13 mouse cellular contexts compared by ENCODE assay signal in genomic region chr5:93053606-93054397, GRCm38 (mm10). TPM values are rescaled to one million over a fixed set of nuclear protein-coding genes. Genes with fewer than 3 reads are reported as not detected.
DNase-seq lines count a peak whose midpoint lies in the region; ATAC-seq and TF ChIP-seq lines count a peak whose summit lies in the region.
"Had no signal": no experiment of that assay in that cellular context is flagged by ENCODE, and none has a peak within 500 bp of the region (broad histone marks: within the 10 kb centered on the region; RNA-seq: fewer than 3 reads in every experiment).

No protein-coding gene starts in this region.

- no peaks in the 10 kb centered on the region for H3K4me1 ChIP-seq in liver, embryonic 11.5 days (replicated peaks; ENCODE audit: control insufficient read depth, insufficient read depth, low read length)
- H3K4me1 ChIP-seq in ES-Bruce4 (ENCODE audit: control insufficient read depth, insufficient read depth, low read length): no peaks in the 10 kb centered on the region
- peaks cover 5% of the 10 kb centered on the region for H3K4me1 ChIP-seq in forebrain, embryonic 16.5 days (replicated peaks; ENCODE audit: control insufficient read depth, insufficient read depth, low read length)

- 56% methylated on average over 8 of the region's 8 CpGs for WGBS in liver, embryonic 11.5 days
- 12% methylated on average over 8 of the region's 8 CpGs for WGBS in forebrain, embryonic 16.5 days

- ATAC-seq in frontal cortex, adult (ENCODE audit: low TSS enrichment): peak; percentile 81
- ATAC-seq in liver, embryonic 11.5 days (replicated peaks; ENCODE audit: low FRiP score): no peak
- no peak; the same call in 1 of the 2 replicates for ATAC-seq in forebrain, embryonic 16.5 days
- ATAC-seq: intestine, embryonic 16.5 days had no signal

- no peaks in the 10 kb centered on the region for H3K36me3 ChIP-seq in liver, embryonic 11.5 days (ENCODE audit: control insufficient read depth, insufficient read depth, low read length)
- H3K36me3 ChIP-seq in ES-Bruce4 (ENCODE audit: control insufficient read depth, insufficient read depth, low read length, poor library complexity, severe bottlenecking): no peaks in the 10 kb centered on the region
- H3K36me3 ChIP-seq in forebrain, embryonic 16.5 days (ENCODE audit: control insufficient read depth, insufficient read depth): no peaks in the 10 kb centered on the region

- DNase-seq in frontal cortex, postnatal 10 days (ENCODE audit: low spot score in 2 of 2): no peak
- peak; percentile 16 for DNase-seq in liver, embryonic 11.5 days (ENCODE audit: low spot score)
- DNase-seq in liver: no peak
- DNase-seq in lung, postnatal 25 days (ENCODE audit: low spot score): no peak
- no peak for DNase-seq in cerebellum, adult 18-20 months
- DNase-seq: gastrocnemius, postnatal 36 days; heart, postnatal 14 days; thymus, postnatal 36 days had no signal

- no peaks in the 10 kb centered on the region for H3K9me3 ChIP-seq in liver, embryonic 11.5 days (ENCODE audit: control insufficient read depth, low read length)
- H3K9me3 ChIP-seq in ES-Bruce4 (replicated peaks; ENCODE audit: control insufficient read depth, insufficient read depth, low read length, poor library complexity, severe bottlenecking): no peaks in the 10 kb centered on the region
- H3K9me3 ChIP-seq in forebrain, embryonic 16.5 days (ENCODE audit: control insufficient read depth, low read length): no peaks in the 10 kb centered on the region

- H3K9ac ChIP-seq in liver, embryonic 11.5 days (ENCODE audit: low read depth, low read length): no peak overlapping the region
- no peak overlapping the region for H3K9ac ChIP-seq in ES-Bruce4 (ENCODE audit: low read depth, poor library complexity, severe bottlenecking)
- H3K9ac ChIP-seq in forebrain, embryonic 16.5 days (replicated peaks; ENCODE audit: low read depth, low read length): 0 out of 2 replicates have a peak overlapping the region, but pooled peaks have one; percentile 13

- H3K27me3 ChIP-seq in liver, embryonic 11.5 days (replicated peaks; ENCODE audit: control insufficient read depth, insufficient read depth, low read length): no peaks in the 10 kb centered on the region; the same call in 1 of the 2 replicates
- peaks cover 3% of the 10 kb centered on the region; the same call in 1 of the 2 replicates for H3K27me3 ChIP-seq in ES-Bruce4 (ENCODE audit: control insufficient read depth, insufficient read depth, low read length, poor library complexity, severe bottlenecking)
- H3K27me3 ChIP-seq in forebrain, embryonic 16.5 days (replicated peaks; ENCODE audit: control insufficient read depth, insufficient read depth, low read length): no peaks in the 10 kb centered on the region

- H3K27ac ChIP-seq in liver, embryonic 11.5 days (ENCODE audit: low read depth, low read length): no peak overlapping the region
- no peak overlapping the region for H3K27ac ChIP-seq in ES-Bruce4 (ENCODE audit: insufficient read depth, low read length)
- H3K27ac ChIP-seq in forebrain, embryonic 16.5 days (ENCODE audit: low read length): no peak overlapping the region

- TF ChIP-seq CTCF in ES-Bruce4 (IDR thresholded peaks at IDR 0.05; ENCODE audit: low read depth, low read length): peak; percentile 26

- no peak overlapping the region for H3K4me3 ChIP-seq in liver, embryonic 11.5 days (ENCODE audit: low read depth, low read length)
- H3K4me3 ChIP-seq in ES-Bruce4 (ENCODE audit: low read depth, low read length): no peak overlapping the region
- no peak overlapping the region for H3K4me3 ChIP-seq in forebrain, embryonic 16.5 days (replicated peaks; ENCODE audit: low read length)

- no peak for TF ChIP-seq POLR2A in ES-Bruce4 (IDR thresholded peaks at IDR 0.05; ENCODE audit: insufficient read depth, low read length)

- no peak overlapping the region for H3K4me2 ChIP-seq in liver, embryonic 11.5 days
- no peak overlapping the region for H3K4me2 ChIP-seq in forebrain, embryonic 16.5 days (ENCODE audit: low read length)

- TF ChIP-seq EP300 in ES-Bruce4 (IDR thresholded peaks at IDR 0.05; ENCODE audit: insufficient read depth, low read depth, low read length): no peak

RNA-seq across cellular contexts. Expression of gene Sowahb, which starts 9.0 kb away (rescaled TPM):
- 0.44 and 0.51 TPM in 2 replicates for polyA plus RNA-seq in liver, embryonic 11.5 days (2014; fragmentation: Nextera tagmentation; extraction: Ambion mirVana)
- 5.3 and 6.5 TPM in 2 replicates for polyA plus RNA-seq in ES-Bruce4 (2011; ENCODE audit: insufficient read depth, insufficient read length, low read depth, missing spikeins)
- 0.06 TPM in 1 of 2 replicates, not detected in the other for polyA plus RNA-seq in forebrain, embryonic 16.5 days (2015; fragmentation: Nextera tagmentation; extraction: Ambion mirVana)
- polyA plus RNA-seq: spleen, adult 2 months had no signal

RNA-seq across cellular contexts. Expression of gene Sept11, which starts 39.4 kb away (rescaled TPM):
- 89.0 and 95.1 TPM in 2 replicates for polyA plus RNA-seq in liver, embryonic 11.5 days (2014; fragmentation: Nextera tagmentation; extraction: Ambion mirVana)
- polyA plus RNA-seq in ES-Bruce4 (2011; ENCODE audit: insufficient read depth, insufficient read length, low read depth, missing spikeins): 187 and 194 TPM in 2 replicates
- polyA plus RNA-seq in forebrain, embryonic 16.5 days (2015; fragmentation: Nextera tagmentation; extraction: Ambion mirVana): 175 and 198 TPM in 2 replicates
